Mouse (Mus musculus) heart, adult 18-20 months (tissue): ENCODE data around the gene Rpl36al. TPM values are rescaled to one million over a fixed set of nuclear protein-coding genes. Genes with fewer than 3 reads are reported as not detected.
"Not testable (repeated sequence)": the region's sequence is repeated elsewhere in the genome, so short reads cannot be mapped to it uniquely, and the experiment has no call there.

Experiments
- DNase-seq, 2 experiments: peaks; one replicate each; pipeline ENCODE4 v3.0.0; 2021 to 2022; ENCODE audit warnings: mixed read lengths in 1 of 2
- total RNA-seq, 2 experiments: library from RNA; stranded (reverse); gene quantifications; 2 replicates each; pipeline ENCODE4 v1.2.3; 2021

Rpl36al gene
- total RNA-seq, 2 experiments from 2014 or later, result 219 to 228 TPM

- DNase-seq, result peak; percentile 77 to 78
These were observed 12.8 kb upstream of the Rpl36al start, which contains the start of gene Gm49383 for GRCm38 (mm10) chr12:69196444-69197377. Gene Gm49383 (minus strand): TSS chr12:69197104.

- DNase-seq, result no peak
These were observed 8.8 kb upstream of the Rpl36al start for GRCm38 (mm10) chr12:69192637-69193036.

GRCm38 (mm10) chr12:69191396-69191795 is 7.5 kb upstream of the Rpl36al start:
- no peak for DNase-seq

- DNase-seq, result no peak
These were observed 6.6 kb upstream of the Rpl36al start for GRCm38 (mm10) chr12:69190522-69190921.

GRCm38 (mm10) chr12:69190074-69190473 is 6.2 kb upstream of the Rpl36al start:
- DNase-seq, result no peak

- no peak for DNase-seq
These were observed 3.1 kb upstream of the Rpl36al start for GRCm38 (mm10) chr12:69186811-69187471.

- DNase-seq, result no peak
These were observed 1.5 kb upstream of the Rpl36al start for GRCm38 (mm10) chr12:69185371-69185770.

- peak; percentile 74 to 79 for DNase-seq
These were observed 736 bp upstream of the Rpl36al start for GRCm38 (mm10) chr12:69184342-69185295.

- DNase-seq, result no peak
These were observed 2.1 kb downstream of the Rpl36al start for GRCm38 (mm10) chr12:69181800-69182199.

- DNase-seq, result no peak
These were observed 4.5 kb downstream of the Rpl36al start for GRCm38 (mm10) chr12:69179371-69179770.

- no peak for DNase-seq
These were observed 6.4 kb downstream of the Rpl36al start for GRCm38 (mm10) chr12:69177526-69177925.

GRCm38 (mm10) chr12:69175975-69176374 is 7.9 kb downstream of the Rpl36al start:
- no peak for DNase-seq

- no peak for DNase-seq
These were observed 12.6 kb downstream of the Rpl36al start for GRCm38 (mm10) chr12:69171307-69171706.

GRCm38 (mm10) chr12:69168461-69169106 is 15.3 kb downstream of the Rpl36al start, which contains the start of gene Lrr1:
Gene Lrr1 (plus strand): TSS chr12:69168814.
- peak; percentile 86 to 94 for DNase-seq

GRCm38 (mm10) chr12:69167656-69168460 is 16.0 kb downstream of the Rpl36al start:
- no peak for DNase-seq

GRCm38 (mm10) chr12:69166861-69167581 is 16.9 kb downstream of the Rpl36al start:
- not testable (repeated sequence) for DNase-seq

- DNase-seq, result no peak
These were observed 19.0 kb downstream of the Rpl36al start for GRCm38 (mm10) chr12:69164904-69165303.

GRCm38 (mm10) chr12:69163586-69163985 is 20.3 kb downstream of the Rpl36al start:
- not testable (repeated sequence) for DNase-seq

- DNase-seq, result not testable (repeated sequence)
These were observed 23.2 kb downstream of the Rpl36al start for GRCm38 (mm10) chr12:69160677-69161076.

- DNase-seq, result peak; percentile 24 to 62
These were observed 24.3 kb downstream of the Rpl36al start for GRCm38 (mm10) chr12:69159578-69159940.
